Mouse (Mus musculus) ES-Bruce4 (cell line): ENCODE measurements at regions not wholly inside any gene's neighbourhood (a gene's known extent, or its start where the extent isn't known, plus 50 kb on each side); places are given as distances from the start of the nearest gene placed in this dataset.

Source experiments
- H3K27ac ChIP-seq: 2 replicates; pipeline ENCODE4 v1.5.1; 2012; ENCODE audit warnings: low read length, inconsistent platforms; ENCODE audit not compliant: insufficient read depth
- H3K27me3 ChIP-seq: 2 replicates; pipeline ENCODE4 v1.6.1; 2012; ENCODE audit warnings: mild to moderate bottlenecking, low read length, inconsistent platforms; ENCODE audit not compliant: control insufficient read depth, poor library complexity, insufficient read depth, severe bottlenecking
- H3K36me3 ChIP-seq: 2 replicates; pipeline ENCODE4 v1.6.1; 2012; ENCODE audit warnings: inconsistent platforms, mild to moderate bottlenecking, low read length, moderate library complexity; ENCODE audit not compliant: control insufficient read depth, poor library complexity, insufficient read depth, severe bottlenecking
- H3K4me1 ChIP-seq: one replicate; pipeline ENCODE4 v1.8.1; 2011; ENCODE audit warnings: low read length; ENCODE audit not compliant: control insufficient read depth, insufficient read depth
- H3K4me3 ChIP-seq: 2 replicates; pipeline ENCODE4 v1.5.1; 2011; ENCODE audit warnings: low read depth, mild to moderate bottlenecking, low read length
- H3K9ac ChIP-seq: 2 replicates; pipeline ENCODE4 v1.6.1; 2012; ENCODE audit warnings: low read depth, mild to moderate bottlenecking, inconsistent platforms; ENCODE audit not compliant: poor library complexity, severe bottlenecking
- H3K9me3 ChIP-seq: replicated peaks from 2 replicates; pipeline ENCODE4 v1.6.1; 2012; ENCODE audit warnings: mild to moderate bottlenecking, low read length, inconsistent platforms; ENCODE audit not compliant: control insufficient read depth, poor library complexity, insufficient read depth, severe bottlenecking
- CTCF ChIP-seq: IDR thresholded peaks from one replicate; pipeline ENCODE4 v1.8.1; 2011; ENCODE audit warnings: low read depth, low read length
- EP300 ChIP-seq: IDR thresholded peaks from 2 replicates; pipeline ENCODE4 v1.6.1; 2011; ENCODE audit warnings: low read depth, low read length; ENCODE audit not compliant: insufficient read depth
- POLR2A ChIP-seq: IDR thresholded peaks from one replicate; pipeline ENCODE4 v1.8.1; 2011; ENCODE audit warnings: low read length; ENCODE audit not compliant: insufficient read depth

GRCm38 (mm10) chr13:28660151-28660550, 293.4 kb downstream of the Sox4 start:
- Histone ChIP-seq H3K27ac (no peak overlapping the region), H3K4me3 (no peak overlapping the region), H3K4me1 (peaks cover 1% of the 10 kb centered on the region), H3K9ac (no peak overlapping the region), H3K9me3 (no peaks in the 10 kb centered on the region), H3K36me3 (no peaks in the 10 kb centered on the region), H3K27me3 (no peaks in the 10 kb centered on the region)
- TF ChIP-seq CTCF (no peak), EP300 (no peak), POLR2A (no peak)

DNA sequence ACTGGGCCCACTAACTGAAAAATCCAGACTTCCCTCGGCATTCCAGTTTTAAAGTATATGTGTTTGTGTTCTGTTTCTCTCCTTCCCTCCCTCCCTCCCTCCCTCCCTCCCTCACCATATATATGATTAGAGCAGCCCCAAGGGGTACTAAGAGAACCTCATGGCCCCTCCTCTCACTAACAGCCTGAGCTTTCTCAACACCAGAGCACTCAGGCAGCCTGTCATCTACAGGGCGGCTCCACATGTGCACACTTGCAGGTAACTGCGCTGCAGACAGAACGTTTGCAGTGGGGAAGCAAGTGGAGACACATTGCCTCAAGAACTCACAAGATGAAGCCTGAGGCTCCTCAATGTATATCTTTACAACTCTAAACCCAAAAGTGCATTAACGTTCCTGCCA, 294.9 kb downstream of the Sox4 start:
- no peaks in the 10 kb centered on the region for H3K27me3 ChIP-seq
- H3K4me3 ChIP-seq: no peak overlapping the region
- H3K36me3 ChIP-seq: no peaks in the 10 kb centered on the region
- no peak overlapping the region for H3K9ac ChIP-seq
- TF ChIP-seq CTCF: no peak
- TF ChIP-seq POLR2A: no peak
- TF ChIP-seq EP300: no peak
- H3K9me3 ChIP-seq: no peaks in the 10 kb centered on the region
- no peak overlapping the region for H3K27ac ChIP-seq
- peaks cover 1% of the 10 kb centered on the region for H3K4me1 ChIP-seq

DNA sequence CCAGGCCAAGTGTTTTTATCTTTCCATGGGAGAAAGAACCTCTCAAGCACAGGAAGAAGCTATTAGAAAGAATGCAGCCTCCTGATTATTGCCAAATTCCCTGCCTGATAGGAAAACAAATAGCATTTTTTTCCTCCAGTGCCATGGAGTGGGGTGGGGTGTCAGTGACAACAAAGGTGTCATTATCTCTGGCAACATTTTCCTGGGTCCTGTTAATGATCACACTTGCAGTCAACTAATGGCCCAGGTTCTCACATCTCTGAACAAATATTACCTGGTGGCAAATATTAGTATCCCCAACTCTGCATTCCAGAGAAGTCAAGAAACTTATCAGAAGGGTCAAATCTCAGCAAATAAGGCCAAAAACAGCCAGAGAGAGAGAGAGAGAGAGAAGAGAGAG, 298.6 kb downstream of the Sox4 start:
- Histone ChIP-seq H3K36me3 (no peaks in the 10 kb centered on the region), H3K9me3 (no peaks in the 10 kb centered on the region), H3K27me3 (no peaks in the 10 kb centered on the region), H3K9ac (no peak overlapping the region), H3K4me1 (no peaks in the 10 kb centered on the region), H3K27ac (no peak overlapping the region), H3K4me3 (no peak overlapping the region)
- TF ChIP-seq POLR2A: no peak
- no peak for TF ChIP-seq EP300
- no peak for TF ChIP-seq CTCF

GRCm38 (mm10) chr13:28653362-28653761, 300.2 kb downstream of the Sox4 start:
- Histone ChIP-seq H3K4me1 (no peaks in the 10 kb centered on the region), H3K9ac (no peak overlapping the region), H3K9me3 (no peaks in the 10 kb centered on the region), H3K4me3 (no peak overlapping the region), H3K27ac (no peak overlapping the region), H3K36me3 (no peaks in the 10 kb centered on the region), H3K27me3 (no peaks in the 10 kb centered on the region)
- TF ChIP-seq EP300 (no peak), CTCF (no peak), POLR2A (no peak)

DNA sequence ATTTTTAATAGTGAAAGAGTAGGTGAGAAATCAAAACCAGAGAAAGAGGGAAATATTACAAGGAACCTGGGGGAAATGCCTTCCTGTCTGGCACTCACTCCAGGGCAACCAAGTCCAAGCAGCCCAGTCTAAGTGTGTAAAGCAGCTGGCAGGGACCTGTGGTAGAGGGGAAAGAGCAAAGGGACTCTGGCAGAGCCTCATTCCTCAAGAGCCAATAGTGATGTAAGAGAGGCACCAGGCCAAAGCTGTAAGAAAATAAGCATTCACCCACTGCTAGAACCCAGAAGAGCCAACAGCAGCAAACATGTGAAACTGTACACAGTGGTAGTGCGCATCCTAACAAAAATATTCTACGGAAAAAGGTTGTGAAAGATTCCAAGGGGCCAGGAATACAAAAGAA, 301.7 kb downstream of the Sox4 start:
- TF ChIP-seq CTCF (no peak), EP300 (no peak), POLR2A (no peak)
- Histone ChIP-seq H3K27ac (no peak overlapping the region), H3K9ac (no peak overlapping the region), H3K4me1 (no peaks in the 10 kb centered on the region), H3K27me3 (no peaks in the 10 kb centered on the region), H3K36me3 (no peaks in the 10 kb centered on the region), H3K9me3 (no peaks in the 10 kb centered on the region), H3K4me3 (no peak overlapping the region)

DNA sequence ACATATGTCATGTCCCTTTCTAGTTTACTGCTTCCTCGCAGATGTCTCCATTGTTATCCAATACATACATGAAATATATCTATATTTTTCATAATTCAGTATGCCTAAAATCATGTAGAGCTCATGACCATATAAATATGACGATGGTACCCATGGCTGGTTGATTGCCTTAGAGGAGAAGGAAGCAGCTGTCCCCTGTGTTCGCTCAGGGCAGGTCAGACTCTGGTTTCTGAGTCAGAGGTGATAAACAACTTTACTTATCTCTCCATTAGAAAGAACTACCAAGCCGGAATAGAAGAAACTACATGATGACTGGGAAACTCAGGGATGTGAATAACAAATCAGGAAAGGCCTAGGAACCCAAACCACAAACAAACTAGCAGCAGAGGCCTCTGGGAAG, 307.6 kb downstream of the Sox4 start:
- H3K36me3 ChIP-seq: no peaks in the 10 kb centered on the region

More for the DNA sequence above, 307.6 kb downstream of the Sox4 start:
- H3K4me1 ChIP-seq: no peaks in the 10 kb centered on the region
- no peak overlapping the region for H3K27ac ChIP-seq
- no peak overlapping the region for H3K9ac ChIP-seq
- no peak for TF ChIP-seq EP300
- no peak for TF ChIP-seq POLR2A
- TF ChIP-seq CTCF: no peak
- H3K4me3 ChIP-seq: no peak overlapping the region
- no peaks in the 10 kb centered on the region for H3K9me3 ChIP-seq
- no peaks in the 10 kb centered on the region for H3K27me3 ChIP-seq
